Mouse (Mus musculus) kidney, postnatal 36 days (tissue): ENCODE measurements around the gene Vasn.
A peak's percentile ranks its signal among the peaks of the same experiment; 100 is the strongest.
"Not testable (repeated sequence)": the region's sequence is repeated elsewhere in the genome, so short reads cannot be mapped to it uniquely, and the experiment has no call there.

Experiments
- DNase-seq, 2 experiments: peaks; one replicate each; pipeline ENCODE4 v3.0.0; 2021 to 2022; ENCODE audit warnings: mixed read lengths in 2 of 2

The Vasn gene

GRCm38 (mm10) chr16:4674091-4674490, 34.4 kb downstream of the Vasn start:
- DNase-seq = no peak

- DNase-seq = no peak
Observed at GRCm38 (mm10) chr16:4676836-4677235, 37.1 kb downstream of the Vasn start.

- DNase-seq = no peak
Observed at GRCm38 (mm10) chr16:4678080-4678479, 38.3 kb downstream of the Vasn start.

GRCm38 (mm10) chr16:4679121-4680018, 39.6 kb downstream of the Vasn start, which contains the start of gene Coro7:
Coro7 (minus strand) TSS chr16:4679777.
- DNase-seq = peak; percentile 95 to 97

- not testable (repeated sequence) for DNase-seq
Observed at GRCm38 (mm10) chr16:4680922-4681455, 41.2 kb downstream of the Vasn start.

- no peak for DNase-seq
Observed at GRCm38 (mm10) chr16:4682628-4683179, 43.0 kb downstream of the Vasn start.

- no peak for DNase-seq
Observed at GRCm38 (mm10) chr16:4683193-4683580, 43.4 kb downstream of the Vasn start.

GRCm38 (mm10) chr16:4683581-4684456, 44.1 kb downstream of the Vasn start:
- peak; percentile 95 to 99 for DNase-seq

- DNase-seq = no peak
Observed at GRCm38 (mm10) chr16:4684457-4684791, 44.7 kb downstream of the Vasn start.

- not testable (repeated sequence) for DNase-seq
Observed at GRCm38 (mm10) chr16:4689371-4689770, 49.6 kb downstream of the Vasn start.
